Mouse (Mus musculus): ENCODE data around the gene Drd4. TPM values are rescaled to one million over a fixed set of nuclear protein-coding genes. Genes with fewer than 3 reads are reported as not detected.

Drd4 gene
- polyA plus RNA-seq, 1 experiment from 2014 or later: 1.8 TPM

- H3K9me3 ChIP-seq (replicated peaks; ENCODE audit: low read length): no peaks in the 10 kb centered on the region
- no peak overlapping the region for H3K4me2 ChIP-seq (ENCODE audit: low read length)
- no peak for TF ChIP-seq CTCF (IDR thresholded peaks at IDR 0.05; ENCODE audit: low read depth)
- 88% methylated on average over 3 of the region's 3 CpGs for WGBS
- H3K36me3 ChIP-seq (ENCODE audit: insufficient read depth, low read length): no peaks in the 10 kb centered on the region
- peaks cover 2% of the 10 kb centered on the region; the same call in 1 of the 2 replicates for H3K4me1 ChIP-seq (replicated peaks; ENCODE audit: insufficient read depth, low read length)
- no peak overlapping the region for H3K9ac ChIP-seq (ENCODE audit: low read depth, low read length)
- ATAC-seq (replicated peaks; ENCODE audit: low FRiP score, low read depth) (no peak), DNase-seq (ENCODE audit: low spot score) (no peak)
- H3K4me3 ChIP-seq (replicated peaks; ENCODE audit: low read depth, low read length): no peak overlapping the region
- H3K27me3 ChIP-seq (ENCODE audit: insufficient read depth, low read length): peaks cover 5% of the 10 kb centered on the region; the same call in 1 of the 2 replicates
- no peak overlapping the region for H3K27ac ChIP-seq
These were observed 3.8 kb upstream of the Drd4 start for GRCm38 (mm10) chr7:141288042-141288441.

GRCm38 (mm10) chr7:141292583-141293388 lies 980 bp downstream of the Drd4 start:
- WGBS: 57% methylated on average over 15 of the region's 15 CpGs
- no peak overlapping the region for H3K27ac ChIP-seq
- H3K4me1 ChIP-seq (replicated peaks; ENCODE audit: insufficient read depth, low read length): peaks cover 12% of the 10 kb centered on the region; the same call in 1 of the 2 replicates
- no peak for ATAC-seq (replicated peaks; ENCODE audit: low FRiP score, low read depth)
- no peaks in the 10 kb centered on the region for H3K9me3 ChIP-seq (replicated peaks; ENCODE audit: low read length)
- 0 out of 2 replicates have a peak overlapping the region, but pooled peaks have one; percentile 44 for H3K9ac ChIP-seq (ENCODE audit: low read depth, low read length)
- no peaks in the 10 kb centered on the region for H3K36me3 ChIP-seq (ENCODE audit: insufficient read depth, low read length)
- H3K4me2 ChIP-seq (ENCODE audit: low read length): peak overlapping the region; percentile 68
- peaks cover 22% of the 10 kb centered on the region for H3K27me3 ChIP-seq (ENCODE audit: insufficient read depth, low read length)
- DNase-seq (ENCODE audit: low spot score): no peak
- H3K4me3 ChIP-seq (replicated peaks; ENCODE audit: low read depth, low read length): peak overlapping the region; percentile 44; the same call in 1 of the 2 replicates
- no peak for TF ChIP-seq CTCF (IDR thresholded peaks at IDR 0.05; ENCODE audit: low read depth)

GRCm38 (mm10) chr7:141293852-141294471 lies 2.2 kb downstream of the Drd4 start:
- ATAC-seq (replicated peaks; ENCODE audit: low FRiP score, low read depth) (peak; percentile 9; the same call in 1 of the 2 replicates), DNase-seq (ENCODE audit: low spot score) (peak; percentile 33)
- Histone ChIP-seq H3K27ac (no peak overlapping the region), H3K36me3 (ENCODE audit: insufficient read depth, low read length) (no peaks in the 10 kb centered on the region), H3K9ac (ENCODE audit: low read depth, low read length) (peak overlapping the region; percentile 46), H3K4me2 (ENCODE audit: low read length) (peak overlapping the region; percentile 63), H3K9me3 (replicated peaks; ENCODE audit: low read length) (no peaks in the 10 kb centered on the region), H3K4me3 (replicated peaks; ENCODE audit: low read depth, low read length) (peak overlapping the region; percentile 29), H3K27me3 (ENCODE audit: insufficient read depth, low read length) (peaks cover 22% of the 10 kb centered on the region), H3K4me1 (replicated peaks; ENCODE audit: insufficient read depth, low read length) (peaks cover 12% of the 10 kb centered on the region; the same call in 1 of the 2 replicates)
- WGBS: 1% methylated on average over 53 of the region's 53 CpGs
- TF ChIP-seq CTCF (IDR thresholded peaks at IDR 0.05; ENCODE audit: low read depth): no peak

GRCm38 (mm10) chr7:141294479-141294878 lies 2.7 kb downstream of the Drd4 start:
- peak overlapping the region; percentile 46 for H3K9ac ChIP-seq (ENCODE audit: low read depth, low read length)
- peaks cover 22% of the 10 kb centered on the region for H3K27me3 ChIP-seq (ENCODE audit: insufficient read depth, low read length)
- DNase-seq (ENCODE audit: low spot score): no peak
- H3K4me2 ChIP-seq (ENCODE audit: low read length): peak overlapping the region; percentile 63
- 9% methylated on average over 19 of the region's 22 CpGs for WGBS
- peak overlapping the region; percentile 29 for H3K4me3 ChIP-seq (replicated peaks; ENCODE audit: low read depth, low read length)
- ATAC-seq (replicated peaks; ENCODE audit: low FRiP score, low read depth): no peak
- no peaks in the 10 kb centered on the region for H3K36me3 ChIP-seq (ENCODE audit: insufficient read depth, low read length)
- H3K4me1 ChIP-seq (replicated peaks; ENCODE audit: insufficient read depth, low read length): peaks cover 12% of the 10 kb centered on the region; the same call in 1 of the 2 replicates
- TF ChIP-seq CTCF (IDR thresholded peaks at IDR 0.05; ENCODE audit: low read depth): no peak
- H3K9me3 ChIP-seq (replicated peaks; ENCODE audit: low read length): no peaks in the 10 kb centered on the region
- H3K27ac ChIP-seq: no peak overlapping the region

- H3K27me3 ChIP-seq (ENCODE audit: insufficient read depth, low read length): peaks cover 16% of the 10 kb centered on the region
- H3K36me3 ChIP-seq (ENCODE audit: insufficient read depth, low read length): peaks cover 21% of the 10 kb centered on the region
- H3K4me3 ChIP-seq (replicated peaks; ENCODE audit: low read depth, low read length): no peak overlapping the region
- ATAC-seq (replicated peaks; ENCODE audit: low FRiP score, low read depth) (no peak), DNase-seq (ENCODE audit: low spot score) (no peak)
- H3K9me3 ChIP-seq (replicated peaks; ENCODE audit: low read length): no peaks in the 10 kb centered on the region
- 72% methylated on average over 3 of the region's 3 CpGs for WGBS
- no peak overlapping the region for H3K9ac ChIP-seq (ENCODE audit: low read depth, low read length)
- peaks cover 10% of the 10 kb centered on the region; the same call in 1 of the 2 replicates for H3K4me1 ChIP-seq (replicated peaks; ENCODE audit: insufficient read depth, low read length)
- H3K27ac ChIP-seq: no peak overlapping the region
- no peak overlapping the region for H3K4me2 ChIP-seq (ENCODE audit: low read length)
- TF ChIP-seq CTCF (IDR thresholded peaks at IDR 0.05; ENCODE audit: low read depth): no peak
These were observed 6.3 kb downstream of the Drd4 start for GRCm38 (mm10) chr7:141297926-141298650.

- no peaks in the 10 kb centered on the region for H3K9me3 ChIP-seq (replicated peaks; ENCODE audit: low read length)
- no peak for DNase-seq (ENCODE audit: low spot score)
- no peak for ATAC-seq (replicated peaks; ENCODE audit: low FRiP score, low read depth)
- no peak overlapping the region for H3K9ac ChIP-seq (ENCODE audit: low read depth, low read length)
- H3K27ac ChIP-seq: no peak overlapping the region
- 95% methylated on average over 8 of the region's 8 CpGs for WGBS
- peaks cover 6% of the 10 kb centered on the region; the same call in 1 of the 2 replicates for H3K27me3 ChIP-seq (ENCODE audit: insufficient read depth, low read length)
- H3K4me1 ChIP-seq (replicated peaks; ENCODE audit: insufficient read depth, low read length): peaks cover 5% of the 10 kb centered on the region; the same call in 1 of the 2 replicates
- TF ChIP-seq CTCF (IDR thresholded peaks at IDR 0.05; ENCODE audit: low read depth): no peak
- peaks cover 27% of the 10 kb centered on the region for H3K36me3 ChIP-seq (ENCODE audit: insufficient read depth, low read length)
- H3K4me2 ChIP-seq (ENCODE audit: low read length): no peak overlapping the region
- no peak overlapping the region for H3K4me3 ChIP-seq (replicated peaks; ENCODE audit: low read depth, low read length)
These were observed 7.4 kb downstream of the Drd4 start for GRCm38 (mm10) chr7:141299175-141299574.

All from kidney, postnatal 0 days (tissue).